Mouse (Mus musculus): Measurements from ENCODE around the gene Ppp4r3a. TPM values are rescaled to one million over a fixed set of nuclear protein-coding genes. Genes with fewer than 3 reads are reported as not detected.

The Ppp4r3a gene
- polyA plus RNA-seq, 1 experiment = 2.2 TPM

DNA sequence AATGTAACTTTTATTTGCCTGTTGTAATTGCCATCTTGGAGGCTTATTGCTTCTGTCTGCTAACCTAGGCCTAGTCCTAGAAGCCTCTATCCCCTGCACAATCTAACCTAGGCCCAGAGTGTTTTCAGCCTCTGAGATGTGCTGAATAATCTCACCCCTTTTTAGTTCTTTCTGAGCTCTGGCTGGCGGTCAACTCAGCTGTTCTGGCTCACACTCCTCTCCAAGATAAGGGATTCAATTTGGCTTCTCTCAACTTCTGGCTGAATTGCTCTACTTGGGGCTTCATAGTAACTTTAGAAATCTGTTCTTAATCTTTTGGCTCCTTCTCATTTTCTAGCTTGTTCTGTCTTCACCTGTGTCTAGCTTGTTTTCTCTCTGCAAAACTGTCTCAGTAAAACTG, 3.9 kb upstream of the Ppp4r3a start:
- H3K9me3 ChIP-seq (ENCODE audit: control insufficient read depth, low read length) = no peaks in the 10 kb centered on the region
- H3K4me1 ChIP-seq (ENCODE audit: control insufficient read depth) = peaks cover 15% of the 10 kb centered on the region
- H3K27me3 ChIP-seq (ENCODE audit: control insufficient read depth) = no peaks in the 10 kb centered on the region
- TF ChIP-seq GATA1 (IDR thresholded peaks at IDR 0.05; ENCODE audit: low read length) = no peak
- no peak for TF ChIP-seq TAL1 (IDR thresholded peaks at IDR 0.05; ENCODE audit: low read length)
- peaks cover 3% of the 10 kb centered on the region for H3K36me3 ChIP-seq (ENCODE audit: control insufficient read depth)
- H3K4me3 ChIP-seq (replicated peaks) = no peak overlapping the region

DNA sequence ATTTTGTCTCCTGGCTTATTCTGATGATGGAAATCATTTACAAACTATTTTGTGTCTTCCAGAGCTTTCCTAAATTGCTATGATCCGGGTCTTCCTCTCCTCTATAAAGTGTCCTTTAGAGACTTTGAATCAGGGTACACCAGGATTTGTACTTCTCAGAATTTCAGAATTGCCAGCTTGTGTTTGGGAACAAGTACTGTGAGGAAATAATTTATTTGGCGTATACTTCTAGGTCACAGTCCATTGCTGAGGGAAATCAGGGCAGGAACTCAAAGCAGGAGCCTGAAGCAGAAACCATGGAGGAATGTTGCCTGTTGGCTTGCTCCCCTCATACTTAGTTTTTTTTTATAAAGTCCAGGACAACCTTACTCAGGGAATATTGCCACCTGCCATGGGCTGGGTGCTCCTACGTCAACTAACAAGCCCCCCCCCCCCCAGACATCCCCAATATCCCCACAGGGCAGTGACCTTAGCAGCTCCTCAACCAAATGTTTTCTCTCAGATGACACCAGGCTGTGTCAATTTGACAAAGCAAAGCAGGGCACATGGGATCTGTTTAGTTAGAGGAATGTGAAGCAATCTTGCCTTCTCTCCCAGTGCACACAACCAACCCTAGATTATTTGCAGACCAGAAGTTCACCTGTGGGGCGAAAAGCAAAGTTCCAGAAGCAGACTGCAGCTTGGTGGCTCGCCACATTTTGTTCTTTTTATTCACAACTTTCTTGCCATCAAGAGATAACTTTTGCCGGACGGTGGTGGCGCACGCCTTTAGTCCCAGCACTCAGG, 1.6 kb upstream of the Ppp4r3a start:
- TF ChIP-seq TAL1 (IDR thresholded peaks at IDR 0.05; ENCODE audit: low read length) (no peak), GATA1 (IDR thresholded peaks at IDR 0.05; ENCODE audit: low read length) (no peak)
- Histone ChIP-seq H3K9me3 (ENCODE audit: control insufficient read depth, low read length) (no peaks in the 10 kb centered on the region), H3K4me1 (ENCODE audit: control insufficient read depth) (peaks cover 31% of the 10 kb centered on the region), H3K36me3 (ENCODE audit: control insufficient read depth) (peaks cover 24% of the 10 kb centered on the region), H3K4me3 (replicated peaks) (peak overlapping the region; percentile 98), H3K27me3 (ENCODE audit: control insufficient read depth) (no peaks in the 10 kb centered on the region)

DNA sequence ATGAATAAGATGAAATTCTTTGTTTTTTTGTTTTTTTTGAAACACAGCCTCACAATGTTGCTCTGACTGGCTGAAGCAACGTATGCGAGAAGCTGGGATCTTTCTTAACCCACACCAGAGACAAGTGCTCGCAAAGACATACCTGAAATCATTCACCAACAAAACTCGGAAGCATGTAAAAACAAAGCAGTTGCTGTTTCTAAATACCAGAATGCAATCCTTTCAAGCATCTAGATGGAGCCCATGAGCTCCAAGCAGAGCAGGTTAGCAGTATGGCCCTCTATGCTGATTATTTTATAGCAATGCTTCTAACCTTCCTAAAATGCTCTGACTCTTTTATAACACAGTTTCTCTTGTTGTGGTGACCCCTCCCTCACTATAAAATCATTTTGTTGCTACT, 735 bp upstream of the Ppp4r3a start:
- H3K36me3 ChIP-seq (ENCODE audit: control insufficient read depth) = peaks cover 29% of the 10 kb centered on the region
- H3K27me3 ChIP-seq (ENCODE audit: control insufficient read depth) = no peaks in the 10 kb centered on the region
- H3K9me3 ChIP-seq (ENCODE audit: control insufficient read depth, low read length) = no peaks in the 10 kb centered on the region
- TF ChIP-seq TAL1 (IDR thresholded peaks at IDR 0.05; ENCODE audit: low read length) (no peak), GATA1 (IDR thresholded peaks at IDR 0.05; ENCODE audit: low read length) (no peak)
- H3K4me1 ChIP-seq (ENCODE audit: control insufficient read depth) = peaks cover 33% of the 10 kb centered on the region
- H3K4me3 ChIP-seq (replicated peaks) = peak overlapping the region; percentile 98

DNA sequence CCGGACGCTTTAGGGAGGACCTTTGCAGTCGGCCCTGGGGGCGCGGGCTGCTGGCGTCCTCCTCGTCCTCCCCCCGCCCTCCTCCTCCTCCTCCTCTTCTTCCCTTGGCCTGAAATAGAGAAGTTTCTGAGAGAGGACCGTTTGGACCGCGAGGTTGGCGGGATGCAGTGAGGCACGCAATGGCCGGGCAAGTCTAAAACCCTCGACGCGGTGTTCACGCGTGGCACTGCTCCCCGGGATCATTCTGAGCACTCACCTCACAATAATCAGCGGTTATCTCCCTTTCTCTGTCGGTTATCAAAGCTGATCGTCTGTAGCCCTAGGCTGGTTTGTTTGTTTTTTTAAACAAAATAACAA, 315 bp upstream of the Ppp4r3a start:
- Histone ChIP-seq H3K27me3 (ENCODE audit: control insufficient read depth) (no peaks in the 10 kb centered on the region), H3K4me3 (replicated peaks) (peak overlapping the region; percentile 98), H3K4me1 (ENCODE audit: control insufficient read depth) (peaks cover 36% of the 10 kb centered on the region), H3K36me3 (ENCODE audit: control insufficient read depth) (peaks cover 33% of the 10 kb centered on the region), H3K9me3 (ENCODE audit: control insufficient read depth, low read length) (no peaks in the 10 kb centered on the region)
- TF ChIP-seq GATA1 (IDR thresholded peaks at IDR 0.05; ENCODE audit: low read length) = no peak
- TF ChIP-seq TAL1 (IDR thresholded peaks at IDR 0.05; ENCODE audit: low read length) = no peak

DNA sequence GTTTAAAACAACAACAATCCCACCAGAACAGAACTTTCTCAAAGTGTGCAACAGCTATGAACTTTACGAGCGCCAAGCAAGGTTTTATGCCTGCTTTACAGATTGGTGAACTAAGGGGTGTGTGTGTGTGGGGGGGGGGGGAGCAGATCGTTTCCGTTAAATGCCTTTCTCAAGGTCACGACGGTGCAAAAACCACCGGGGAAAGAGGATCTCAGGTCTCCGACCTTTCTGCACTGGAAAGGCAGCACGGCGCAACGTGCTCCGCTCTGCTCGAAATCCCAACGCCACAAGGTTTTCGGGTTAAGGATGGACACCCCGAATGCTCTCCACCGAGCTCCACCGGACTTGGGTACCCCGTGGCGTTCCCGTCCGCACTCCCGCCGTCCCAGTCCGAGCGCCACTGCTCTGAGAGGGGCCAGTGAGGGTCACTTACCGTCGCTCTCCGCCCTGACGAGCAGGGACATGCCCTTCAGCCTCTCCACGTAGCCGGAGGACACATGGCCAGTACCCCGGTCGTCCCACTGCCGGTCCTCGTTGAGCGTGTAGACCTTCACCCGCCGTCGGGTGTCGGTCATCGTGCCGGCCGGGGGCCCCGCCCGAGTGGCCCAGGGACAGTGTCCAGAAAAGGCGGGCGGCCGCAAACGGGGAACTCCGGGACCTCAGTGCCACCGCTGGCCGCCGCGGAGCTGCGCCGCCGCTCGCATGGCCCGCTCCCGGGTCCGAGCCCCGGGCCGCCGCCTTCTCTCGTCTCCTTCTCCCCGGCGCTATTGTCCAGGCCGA, 1.0 kb downstream of the Ppp4r3a start:
- H3K4me3 ChIP-seq (replicated peaks) = peak overlapping the region; percentile 98
- no peaks in the 10 kb centered on the region for H3K9me3 ChIP-seq (ENCODE audit: control insufficient read depth, low read length)
- H3K36me3 ChIP-seq (ENCODE audit: control insufficient read depth) = peaks cover 47% of the 10 kb centered on the region
- no peaks in the 10 kb centered on the region for H3K27me3 ChIP-seq (ENCODE audit: control insufficient read depth)
- peaks cover 49% of the 10 kb centered on the region for H3K4me1 ChIP-seq (ENCODE audit: control insufficient read depth)
- TF ChIP-seq TAL1 (IDR thresholded peaks at IDR 0.05; ENCODE audit: low read length) (no peak), GATA1 (IDR thresholded peaks at IDR 0.05; ENCODE audit: low read length) (no peak)

GRCm38 (mm10) chr12:101077955-101078354, 5.5 kb downstream of the Ppp4r3a start:
- peaks cover 81% of the 10 kb centered on the region for H3K36me3 ChIP-seq (ENCODE audit: control insufficient read depth)

DNA sequence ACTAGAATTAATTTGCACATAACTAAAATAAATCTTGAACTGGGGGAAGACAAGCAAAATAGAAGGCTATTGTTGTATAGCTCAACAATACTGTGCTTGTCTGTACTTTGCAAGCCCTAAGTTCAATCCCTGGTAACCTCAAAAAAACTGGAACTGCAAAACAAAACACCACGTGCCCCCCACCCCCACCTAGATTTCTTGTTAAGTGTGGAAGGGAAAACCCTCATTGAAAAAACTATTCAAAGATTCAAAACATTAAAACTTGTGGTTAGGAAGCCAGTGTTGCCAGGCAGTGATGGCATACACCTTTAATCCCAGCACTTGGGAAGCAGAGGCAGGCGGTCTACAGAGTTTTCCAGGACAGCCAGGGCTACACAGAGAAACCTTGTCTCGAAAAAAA, 8.1 kb downstream of the Ppp4r3a start:
- peaks cover 29% of the 10 kb centered on the region for H3K4me1 ChIP-seq (ENCODE audit: control insufficient read depth)
- no peaks in the 10 kb centered on the region for H3K27me3 ChIP-seq (ENCODE audit: control insufficient read depth)
- no peak overlapping the region for H3K4me3 ChIP-seq (replicated peaks)
- H3K9me3 ChIP-seq (ENCODE audit: control insufficient read depth, low read length) = no peaks in the 10 kb centered on the region
- TF ChIP-seq TAL1 (IDR thresholded peaks at IDR 0.05; ENCODE audit: low read length) (no peak), GATA1 (IDR thresholded peaks at IDR 0.05; ENCODE audit: low read length) (no peak)
- H3K36me3 ChIP-seq (ENCODE audit: control insufficient read depth) = peaks cover 75% of the 10 kb centered on the region

More at GRCm38 (mm10) chr12:101077955-101078354, 5.5 kb downstream of the Ppp4r3a start:
- Histone ChIP-seq H3K9me3 (ENCODE audit: control insufficient read depth, low read length) (no peaks in the 10 kb centered on the region), H3K4me3 (replicated peaks) (no peak overlapping the region), H3K4me1 (ENCODE audit: control insufficient read depth) (peaks cover 45% of the 10 kb centered on the region), H3K27me3 (ENCODE audit: control insufficient read depth) (no peaks in the 10 kb centered on the region)
- TF ChIP-seq TAL1 (IDR thresholded peaks at IDR 0.05; ENCODE audit: low read length) = no peak
- no peak for TF ChIP-seq GATA1 (IDR thresholded peaks at IDR 0.05; ENCODE audit: low read length)

DNA sequence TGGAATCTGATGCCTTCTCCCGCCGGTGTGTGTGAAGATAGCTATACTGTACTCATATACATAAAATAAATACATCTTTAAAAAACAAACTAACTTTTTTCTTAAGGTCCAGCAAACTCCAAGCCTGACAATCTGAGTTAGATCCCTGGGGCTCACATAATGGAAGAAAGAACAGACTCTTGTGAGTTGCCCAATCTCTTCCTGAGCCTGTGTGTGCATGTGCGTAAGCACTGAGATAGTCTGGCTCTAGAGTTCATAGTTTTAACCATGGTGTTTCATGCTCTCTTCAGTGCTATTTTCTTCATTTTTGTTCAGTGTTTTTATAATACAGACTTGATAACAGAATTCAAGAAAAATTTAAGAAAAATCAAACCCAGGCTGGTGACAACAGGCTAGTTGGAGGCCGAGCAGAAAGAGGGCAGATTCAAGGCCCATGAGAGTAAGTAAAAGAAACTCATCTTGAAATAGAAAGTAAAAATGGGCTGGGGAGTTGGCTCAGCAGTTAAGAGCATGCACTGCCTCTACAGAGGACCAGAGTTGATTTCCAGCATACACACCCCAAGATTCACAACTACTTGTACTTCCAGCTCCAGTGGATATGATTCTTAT, 8.6 kb downstream of the Ppp4r3a start:
- peaks cover 29% of the 10 kb centered on the region for H3K4me1 ChIP-seq (ENCODE audit: control insufficient read depth)
- H3K4me3 ChIP-seq (replicated peaks) = no peak overlapping the region
- no peaks in the 10 kb centered on the region for H3K9me3 ChIP-seq (ENCODE audit: control insufficient read depth, low read length)
- peaks cover 73% of the 10 kb centered on the region for H3K36me3 ChIP-seq (ENCODE audit: control insufficient read depth)
- TF ChIP-seq TAL1 (IDR thresholded peaks at IDR 0.05; ENCODE audit: low read length) = no peak
- TF ChIP-seq GATA1 (IDR thresholded peaks at IDR 0.05; ENCODE audit: low read length) = no peak
- no peaks in the 10 kb centered on the region for H3K27me3 ChIP-seq (ENCODE audit: control insufficient read depth)

DNA sequence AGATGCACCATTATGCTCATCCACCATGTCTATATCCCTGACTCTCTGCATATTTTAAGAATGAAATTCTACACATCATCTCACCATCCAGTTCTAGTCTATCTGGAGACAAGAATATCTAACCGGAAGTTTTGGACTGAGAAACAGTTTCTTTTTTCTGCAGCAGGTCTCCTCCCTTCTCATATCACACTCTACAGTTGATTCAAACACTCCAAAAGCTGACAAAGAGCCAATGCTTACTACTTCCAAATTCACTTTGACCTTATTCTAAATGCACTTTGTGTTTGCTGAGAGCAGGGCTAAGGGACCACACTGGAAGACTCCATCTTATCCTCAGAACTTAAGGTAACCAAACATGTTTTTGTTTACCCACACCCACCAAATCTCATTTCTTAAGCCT, 13.7 kb downstream of the Ppp4r3a start:
- Histone ChIP-seq H3K4me1 (ENCODE audit: control insufficient read depth) (peaks cover 5% of the 10 kb centered on the region), H3K9me3 (ENCODE audit: control insufficient read depth, low read length) (no peaks in the 10 kb centered on the region), H3K4me3 (replicated peaks) (no peak overlapping the region), H3K27me3 (ENCODE audit: control insufficient read depth) (no peaks in the 10 kb centered on the region), H3K36me3 (ENCODE audit: control insufficient read depth) (peaks cover 77% of the 10 kb centered on the region)
- TF ChIP-seq TAL1 (IDR thresholded peaks at IDR 0.05; ENCODE audit: low read length) (no peak), GATA1 (IDR thresholded peaks at IDR 0.05; ENCODE audit: low read length) (no peak)

Measured in erythroblast, embryonic 14.5 days (primary cell).